Mouse (Mus musculus) MEL (cell line): ENCODE data around the gene Tfpt. TPM values are rescaled to one million over a fixed set of nuclear protein-coding genes. Genes with fewer than 3 reads are reported as not detected.
A peak's percentile ranks its signal among the peaks of the same experiment; 100 is the strongest.

Experiments
- DNase-seq: peaks from one replicate; pipeline ENCODE4 v3.0.0; 2011; ENCODE audit warnings: low read depth, low spot score
- H3K27ac ChIP-seq: 2 replicates; pipeline ENCODE4 v1.5.1; 2012; ENCODE audit warnings: low read depth, mild to moderate bottlenecking, control low read depth, low read length, moderate library complexity; ENCODE audit not compliant: control insufficient read depth
- H3K27me3 ChIP-seq, 2 experiments: fragments of 150-350 bp in 1 of 2; sonication (generic) in 1 of 2; 2 replicates each; pipeline ENCODE4 v1.6.1; 2012; ENCODE audit warnings: low read length in 2 of 2, mild to moderate bottlenecking in 2 of 2, improper control_type of control experiment in 1 of 2, moderate library complexity in 1 of 2; ENCODE audit not compliant: insufficient read depth in 2 of 2, control insufficient read depth in 1 of 2
- H3K36me3 ChIP-seq, 2 experiments: 2 replicates each; pipeline ENCODE4 v1.6.1; 2012 to 2014; ENCODE audit warnings: low read length in 2 of 2, improper control_type of control experiment in 1 of 2, inconsistent platforms in 1 of 2, mild to moderate bottlenecking in 1 of 2; ENCODE audit not compliant: insufficient read depth in 2 of 2, control insufficient read depth in 1 of 2
- H3K4me1 ChIP-seq, 2 experiments: fragments of 150-350 bp in 1 of 2; sonication (generic) in 1 of 2; 2 replicates each; pipeline ENCODE4 v1.6.1; 2012; ENCODE audit warnings: low read length in 2 of 2, improper control_type of control experiment in 1 of 2, mild to moderate bottlenecking in 1 of 2; ENCODE audit not compliant: insufficient read depth in 2 of 2, control insufficient read depth in 1 of 2
- H3K4me3 ChIP-seq, 2 experiments: fragments of 150-350 bp in 1 of 2; sonication (generic) in 1 of 2; 2 replicates each; pipeline ENCODE4 v1.5.1; 2012; ENCODE audit warnings: low read depth in 2 of 2, low read length in 2 of 2, mild to moderate bottlenecking in 2 of 2, moderate library complexity in 2 of 2, control low read depth in 1 of 2, improper control_type of control experiment in 1 of 2; ENCODE audit not compliant: control insufficient read depth in 1 of 2, insufficient read depth in 1 of 2
- H3K79me2 ChIP-seq: 2 replicates; pipeline ENCODE4 v1.6.1; 2012; ENCODE audit warnings: mild to moderate bottlenecking, low read length, moderate library complexity; ENCODE audit not compliant: control insufficient read depth, poor library complexity, insufficient read depth
- H3K9ac ChIP-seq: 2 replicates; pipeline ENCODE4 v1.6.1; 2012; ENCODE audit warnings: low read depth, mild to moderate bottlenecking, control low read depth, low read length, moderate library complexity; ENCODE audit not compliant: control insufficient read depth, poor library complexity, severe bottlenecking
- H3K9me3 ChIP-seq: fragments of 150-350 bp; sonication (generic); replicated peaks from 2 replicates; pipeline ENCODE4 v1.6.1; 2012; ENCODE audit warnings: mild to moderate bottlenecking, low read length, improper control_type of control experiment, moderate library complexity; ENCODE audit not compliant: insufficient read depth
- CHD1 ChIP-seq: IDR thresholded peaks from 2 replicates; pipeline ENCODE4 v1.6.1; 2012; ENCODE audit warnings: low read depth, mild to moderate bottlenecking, inconsistent platforms, low read length, improper control_type of control experiment
- CHD2 ChIP-seq: IDR thresholded peaks from 2 replicates; pipeline ENCODE4 v1.6.1; 2011; ENCODE audit warnings: low read length, improper control_type of control experiment
- EP300 ChIP-seq, 2 experiments: IDR thresholded peaks; 2 replicates each; pipeline ENCODE4 v1.6.1; 2011; ENCODE audit warnings: improper control_type of control experiment in 2 of 2, low read length in 2 of 2, low read depth in 1 of 2, mild to moderate bottlenecking in 1 of 2
- ETS1 ChIP-seq: IDR thresholded peaks from 2 replicates; pipeline ENCODE4 v1.6.1; 2012; ENCODE audit warnings: low read depth, mild to moderate bottlenecking, inconsistent platforms, low read length, improper control_type of control experiment, moderate library complexity
- GATA1 ChIP-seq: IDR thresholded peaks from 2 replicates; pipeline ENCODE4 v1.6.1; 2011; ENCODE audit warnings: low read depth, low read length, improper control_type of control experiment
- JUND ChIP-seq: IDR thresholded peaks from 2 replicates; pipeline ENCODE4 v1.6.1; 2011; ENCODE audit warnings: low read depth, mild to moderate bottlenecking, improper control_type of control experiment, low read length
- KAT2A ChIP-seq: conservative IDR thresholded peaks from 2 replicates; pipeline ENCODE4 v1.6.1; 2012; ENCODE audit warnings: low read depth, low read length, improper control_type of control experiment, inconsistent platforms
- MAFK ChIP-seq: IDR thresholded peaks from 2 replicates; pipeline ENCODE4 v1.6.1; 2011; ENCODE audit warnings: low read depth, mild to moderate bottlenecking, low read length, improper control_type of control experiment, borderline replicate concordance
- MEF2A ChIP-seq: IDR thresholded peaks from 2 replicates; pipeline ENCODE4 v1.6.1; 2014; ENCODE audit warnings: low read depth, mild to moderate bottlenecking, inconsistent platforms, low read length, improper control_type of control experiment; ENCODE audit not compliant: poor library complexity, insufficient replicate concordance, severe bottlenecking; ENCODE audit errors: extremely low read depth
- MXI1 ChIP-seq: IDR thresholded peaks from 2 replicates; pipeline ENCODE4 v1.6.1; 2011; ENCODE audit warnings: mild to moderate bottlenecking, low read depth, low read length, improper control_type of control experiment
- NELFE ChIP-seq: IDR thresholded peaks from 2 replicates; pipeline ENCODE4 v1.6.1; 2011; ENCODE audit warnings: low read depth, low read length, improper control_type of control experiment
- NRF1 ChIP-seq: IDR thresholded peaks from 2 replicates; pipeline ENCODE4 v1.6.1; 2014; ENCODE audit warnings: low read depth, mild to moderate bottlenecking, inconsistent platforms, low read length, improper control_type of control experiment, moderate library complexity; ENCODE audit not compliant: poor library complexity, insufficient read depth, severe bottlenecking
- POLR2AphosphoS2 ChIP-seq: IDR thresholded peaks from 2 replicates; pipeline ENCODE4 v1.6.1; 2011; ENCODE audit warnings: low read length, improper control_type of control experiment
- SMC3 ChIP-seq: IDR thresholded peaks from 2 replicates; pipeline ENCODE4 v1.6.1; 2011; ENCODE audit warnings: low read depth, low read length, improper control_type of control experiment
- TBP ChIP-seq: IDR thresholded peaks from 2 replicates; pipeline ENCODE4 v1.8.0; 2011; ENCODE audit warnings: low read depth, low read length, improper control_type of control experiment
- TCF12 ChIP-seq: IDR thresholded peaks from 2 replicates; pipeline ENCODE4 v1.6.1; 2014; ENCODE audit warnings: low read depth, mild to moderate bottlenecking, inconsistent platforms, low read length, improper control_type of control experiment, moderate library complexity
- USF1 ChIP-seq: IDR thresholded peaks from 2 replicates; pipeline ENCODE4 v1.6.1; 2014; ENCODE audit warnings: low read depth, mild to moderate bottlenecking, inconsistent platforms, low read length, improper control_type of control experiment, moderate library complexity
- ZKSCAN1 ChIP-seq: IDR thresholded peaks from 2 replicates; pipeline ENCODE4 v1.6.1; 2012; ENCODE audit warnings: low read depth, mild to moderate bottlenecking, inconsistent platforms, low read length, improper control_type of control experiment, moderate library complexity
- ZNF384 ChIP-seq: IDR thresholded peaks from 2 replicates; pipeline ENCODE4 v1.6.1; 2012; ENCODE audit warnings: low read depth, mild to moderate bottlenecking, inconsistent platforms, low read length, improper control_type of control experiment
- polyA plus RNA-seq, 2 experiments: library from polyadenylated mRNA; stranded (reverse) in 1 of 2; unstranded in 1 of 2; fragments of >175 nt in 1 of 2; fragments of >200 nt in 1 of 2; gene quantifications; 2 replicates each; pipeline versions ENCODE4 v1.2.1 to v1.2.4; 2012; ENCODE audit warnings: low replicate concordance in 2 of 2, low read depth in 1 of 2; ENCODE audit not compliant: insufficient read length in 2 of 2, insufficient read depth in 1 of 2, missing spikeins in 1 of 2
- total RNA-seq: library from RNA; depleted of rRNA; stranded (reverse); fragments of 300-350 nt; gene quantifications from 2 replicates; pipeline ENCODE4 v1.2.3, GENCODE M21; 2012

Tfpt gene
- total and polyA plus RNA-seq, 3 experiments: 42.4 to 50.0 TPM; not detected in 1

- TF ChIP-seq MXI1 (peak; percentile 80), POLR2AphosphoS2 (peak; percentile 97)
Measured at GRCm38 (mm10) chr7:3665215-3666114, 35.7 kb upstream of the Tfpt start, which contains the start of gene Leng1 (continued).

- DNase-seq: no peak
- H3K9ac ChIP-seq: peak overlapping the region; percentile 78
- H3K4me1 ChIP-seq: peaks cover 0 to 8% of the 10 kb centered on the region in 2 experiments; a peak in 2 of 4 replicates
- peak overlapping the region; percentile 71 to 97 for H3K4me3 ChIP-seq
- H3K27me3 ChIP-seq: no peaks in the 10 kb centered on the region
- H3K79me2 ChIP-seq: peaks cover 14% of the 10 kb centered on the region
- H3K36me3 ChIP-seq: peaks cover 1 to 6% of the 10 kb centered on the region in 2 experiments; a peak in 3 of 4 replicates
- no peak for TF ChIP-seq MXI1
- peak; percentile 62; the same call in 1 of the 2 replicates for TF ChIP-seq ZNF384
- H3K9me3 ChIP-seq: no peaks in the 10 kb centered on the region
- H3K27ac ChIP-seq: peak overlapping the region; percentile 46
Measured at GRCm38 (mm10) chr7:3664524-3665214, 34.9 kb upstream of the Tfpt start.

- Histone ChIP-seq H3K36me3 (peaks cover 1 to 9% of the 10 kb centered on the region in 2 experiments; a peak in 3 of 4 replicates), H3K4me1 (0 out of 4 replicates have a peak, but pooled peaks cover 0 to 2% of the 10 kb centered on the region in 2 experiments), H3K9me3 (no peaks in the 10 kb centered on the region), H3K27me3 (no peaks in the 10 kb centered on the region), H3K79me2 (0 out of 2 replicates have a peak, but pooled peaks cover 2% of the 10 kb centered on the region), H3K27ac (no peak overlapping the region), H3K4me3 (no peak overlapping the region), H3K9ac (no peak overlapping the region)
- no peak for DNase-seq
- no peak for TF ChIP-seq ZNF384
- no peak for TF ChIP-seq ZKSCAN1
- no peak for TF ChIP-seq TCF12
- no peak for TF ChIP-seq POLR2AphosphoS2
- TF ChIP-seq JUND: no peak
- no peak for TF ChIP-seq GATA1
- TF ChIP-seq NRF1: no peak
- TF ChIP-seq EP300 (IDR thresholded peaks at IDR 0.05; ENCODE audit: low read depth in 1 of 2, low read length in 2 of 2): no peak
- no peak for TF ChIP-seq MAFK
- no peak for TF ChIP-seq SMC3
- TF ChIP-seq CHD1: no peak
- no peak for TF ChIP-seq TBP
- TF ChIP-seq CHD2: no peak
- TF ChIP-seq KAT2A: no peak
- TF ChIP-seq MEF2A: no peak
- no peak for TF ChIP-seq USF1
- no peak for TF ChIP-seq NELFE
- no peak for TF ChIP-seq ETS1
Measured at GRCm38 (mm10) chr7:3658578-3658977, 28.8 kb upstream of the Tfpt start.
